Comparison of ENCODE assay signal across 17 mouse cellular contexts in genomic region chr5:139206525-139206924, GRCm38 (mm10). TPM values are rescaled to one million over a fixed set of nuclear protein-coding genes. Genes with fewer than 3 reads are reported as not detected.
DNase-seq lines count a peak whose midpoint lies in the region; ATAC-seq lines count a peak whose summit lies in the region.
"Had no signal": no experiment of that assay in that cellular context is flagged by ENCODE, and none has a peak within 500 bp of the region (broad histone marks: within the 10 kb centered on the region; RNA-seq: fewer than 3 reads in every experiment).

No protein-coding gene starts in this region.

- no peak overlapping the region for H3K9ac ChIP-seq in limb, embryonic 15.5 days
- H3K9ac ChIP-seq: heart, embryonic 13.5 days; liver, embryonic 15.5 days had no signal

- DNase-seq in limb, embryonic 10.5 days (ENCODE audit: low spot score): no peak
- DNase-seq in thymus, postnatal 36 days: peak; percentile 13 to 25
- no peak for DNase-seq in thymus, adult 18-20 months
- peak; percentile 66 for DNase-seq in induced T-regulatory cell, adult 2 months (ENCODE audit: low read depth)
- DNase-seq in layer of hippocampus, adult 9-10 months (ENCODE audit: low spot score): no peak
- DNase-seq in embryo, embryonic 9.5 days (ENCODE audit: extremely low spot score): no peak
- DNase-seq: cerebellum, postnatal 14 days; kidney, postnatal 10 days; lung, postnatal 14 days; right cerebral cortex, postnatal 25 days had no signal

- WGBS in limb, embryonic 15.5 days: 68% methylated on average over 7 of the region's 7 CpGs
- 89% methylated on average over 7 of the region's 7 CpGs for WGBS in limb, embryonic 10.5 days

- peaks cover 13% of the 10 kb centered on the region; the same call in 1 of the 2 replicates for H3K36me3 ChIP-seq in limb, embryonic 15.5 days
- peaks cover 25% of the 10 kb centered on the region for H3K36me3 ChIP-seq in limb, embryonic 10.5 days

- H3K27me3 ChIP-seq in limb, embryonic 15.5 days: no peaks in the 10 kb centered on the region
- H3K27me3 ChIP-seq in limb, embryonic 10.5 days (ENCODE audit: low read depth, poor library complexity, severe bottlenecking): no peaks in the 10 kb centered on the region
- H3K27me3 ChIP-seq: heart, embryonic 13.5 days; liver, embryonic 15.5 days had no signal

- H3K9me3 ChIP-seq in limb, embryonic 15.5 days: no peaks in the 10 kb centered on the region
- no peaks in the 10 kb centered on the region for H3K9me3 ChIP-seq in limb, embryonic 10.5 days (replicated peaks)
- H3K9me3 ChIP-seq: forebrain, embryonic 10.5 days; heart, embryonic 13.5 days; hindbrain, embryonic 10.5 days; liver, embryonic 15.5 days; midbrain, embryonic 10.5 days had no signal

- H3K4me3 ChIP-seq in limb, embryonic 15.5 days: no peak overlapping the region
- no peak overlapping the region for H3K4me3 ChIP-seq in limb, embryonic 10.5 days
- H3K4me3 ChIP-seq: forebrain, embryonic 10.5 days; heart, embryonic 13.5 days; hindbrain, embryonic 10.5 days; liver, embryonic 15.5 days; midbrain, embryonic 10.5 days had no signal

- H3K27ac ChIP-seq in limb, embryonic 15.5 days: 0 out of 2 replicates have a peak overlapping the region, but pooled peaks have one; percentile 2
- H3K27ac ChIP-seq in limb, embryonic 10.5 days: no peak overlapping the region
- H3K27ac ChIP-seq: forebrain, embryonic 10.5 days; heart, embryonic 13.5 days; hindbrain, embryonic 10.5 days; liver, embryonic 15.5 days; midbrain, embryonic 10.5 days had no signal

- no peak for ATAC-seq in limb, embryonic 15.5 days (ENCODE audit: insufficient number of reproducible peaks, low FRiP score, low TSS enrichment, low read depth)
- ATAC-seq: intestine, embryonic 16.5 days had no signal

- H3K4me1 ChIP-seq in limb, embryonic 15.5 days: peaks cover 21% of the 10 kb centered on the region
- H3K4me1 ChIP-seq in limb, embryonic 10.5 days: peaks cover 17% of the 10 kb centered on the region

- H3K4me2 ChIP-seq in limb, embryonic 15.5 days: no peak overlapping the region
- H3K4me2 ChIP-seq: heart, embryonic 13.5 days; liver, embryonic 15.5 days had no signal

RNA-seq across cellular contexts. Expression of gene Sun1, which starts 6.1 kb away (rescaled TPM):
- polyA plus RNA-seq in limb, embryonic 15.5 days (2015; fragmentation: Nextera tagmentation; extraction: Ambion mirVana): 52.4 and 56.7 TPM in 2 replicates
- 47.9 and 52.7 TPM in 2 replicates for polyA plus RNA-seq in limb, embryonic 10.5 days (2016; fragmentation: Nextera tagmentation; extraction: Ambion mirVana)

RNA-seq across cellular contexts. Expression of gene Get4, which starts 45.6 kb away (rescaled TPM):
- 153 and 171 TPM in 2 replicates for polyA plus RNA-seq in limb, embryonic 15.5 days (2015; fragmentation: Nextera tagmentation; extraction: Ambion mirVana)
- polyA plus RNA-seq in limb, embryonic 10.5 days (2016; fragmentation: Nextera tagmentation; extraction: Ambion mirVana): 196 and 215 TPM in 2 replicates

RNA-seq across cellular contexts. Expression of gene Dnaaf5, which starts 56.5 kb away (rescaled TPM):
- polyA plus RNA-seq in limb, embryonic 15.5 days (2015; fragmentation: Nextera tagmentation; extraction: Ambion mirVana): 4.7 and 5.5 TPM in 2 replicates
- 12.9 and 13.1 TPM in 2 replicates for polyA plus RNA-seq in limb, embryonic 10.5 days (2016; fragmentation: Nextera tagmentation; extraction: Ambion mirVana)

RNA-seq across cellular contexts. Expression of gene Prkar1b, which starts 56.7 kb away (rescaled TPM):
- polyA plus RNA-seq in limb, embryonic 15.5 days (2015; fragmentation: Nextera tagmentation; extraction: Ambion mirVana): 19.2 and 20.1 TPM in 2 replicates
- polyA plus RNA-seq in limb, embryonic 10.5 days (2016; fragmentation: Nextera tagmentation; extraction: Ambion mirVana): 3.2 and 4.9 TPM in 2 replicates

Comparison
In these comparisons a context has a peak if more than half of its experiments do, and no peak if none do; other contexts are left out.
1. DNase-seq: peak in thymus, postnatal 36 days (2 of 2) and induced T-regulatory cell, adult 2 months (single experiment); none in limb, embryonic 10.5 days (single experiment), thymus, adult 18-20 months (0 of 2), layer of hippocampus, adult 9-10 months (single experiment) and embryo, embryonic 9.5 days (single experiment).